In the genomic region with DNA sequence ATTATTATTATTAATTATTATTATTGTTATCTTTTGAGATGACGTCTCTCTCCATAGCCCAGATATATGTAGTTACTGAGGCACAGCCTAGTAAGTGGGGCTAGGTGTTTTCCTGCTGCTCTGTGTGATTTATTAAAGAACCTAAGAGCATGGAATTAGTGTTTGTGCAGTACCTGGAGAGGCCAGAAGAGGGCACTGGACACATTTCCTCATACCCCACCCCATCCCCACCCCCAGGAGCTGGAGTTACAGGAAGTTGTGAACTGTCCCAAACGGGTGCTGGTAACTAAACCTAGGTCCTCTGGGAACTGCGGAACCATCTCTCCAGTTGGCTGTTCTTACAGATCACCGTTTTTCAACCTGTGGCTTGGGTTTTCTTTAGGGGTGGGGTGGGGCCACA, we compare ENCODE assay signal across 8 mouse cellular contexts.
DNase-seq lines count a peak whose midpoint lies in the region; ATAC-seq and TF ChIP-seq lines count a peak whose summit lies in the region.
"Had no signal": no experiment of that assay in that cellular context is flagged by ENCODE, and none has a peak within 500 bp of the region (broad histone marks: within the 10 kb centered on the region; RNA-seq: fewer than 3 reads in every experiment).

No protein-coding gene starts in this region.

- peaks cover 6% of the 10 kb centered on the region for H3K4me1 ChIP-seq in liver, embryonic 11.5 days (replicated peaks; ENCODE audit: control insufficient read depth, insufficient read depth, low read length)
- H3K4me1 ChIP-seq in embryonic facial prominence, embryonic 10.5 days, result peaks cover 16% of the 10 kb centered on the region
- no peaks in the 10 kb centered on the region for H3K4me1 ChIP-seq in stomach, postnatal 0 days (replicated peaks; ENCODE audit: control insufficient read depth, insufficient read depth)

- H3K4me3 ChIP-seq in liver, embryonic 11.5 days (ENCODE audit: low read depth, low read length), result no peak overlapping the region
- H3K4me3 ChIP-seq in embryonic facial prominence, embryonic 10.5 days, result no peak overlapping the region
- H3K4me3 ChIP-seq in stomach, postnatal 0 days (ENCODE audit: low read depth, low read length), result no peak overlapping the region
- H3K4me3 ChIP-seq: lung, embryonic 15.5 days had no signal

- intact Hi-C loops in gastrocnemius, postnatal 14 days (cut with DNase I; ENCODE audit: low total_unique reads), result no loop called here

- no peak overlapping the region for H3K4me2 ChIP-seq in liver, embryonic 11.5 days
- no peak overlapping the region for H3K4me2 ChIP-seq in stomach, postnatal 0 days (replicated peaks; ENCODE audit: low read depth)
- H3K4me2 ChIP-seq: lung, embryonic 15.5 days had no signal

- CTCF ChIA-PET in Patski (lab: Charles Lee), result no interaction called here

- in situ Hi-C loops in Patski (cut with MboI; ENCODE audit: low pct_unique_long_range_greater_than_20kb), result no loop called here

- H3K9ac ChIP-seq in liver, embryonic 11.5 days (ENCODE audit: low read depth, low read length), result no peak overlapping the region
- no peak overlapping the region for H3K9ac ChIP-seq in stomach, postnatal 0 days (ENCODE audit: low read length)
- H3K9ac ChIP-seq: lung, embryonic 15.5 days had no signal

- no peak overlapping the region for H3K27ac ChIP-seq in liver, embryonic 11.5 days (ENCODE audit: low read depth, low read length)
- no peak overlapping the region for H3K27ac ChIP-seq in embryonic facial prominence, embryonic 10.5 days (replicated peaks)
- no peak overlapping the region for H3K27ac ChIP-seq in stomach, postnatal 0 days (replicated peaks)
- H3K27ac ChIP-seq: lung, embryonic 15.5 days had no signal

- peaks cover 2% of the 10 kb centered on the region; the same call in 1 of the 2 replicates for H3K27me3 ChIP-seq in liver, embryonic 11.5 days (replicated peaks; ENCODE audit: control insufficient read depth, insufficient read depth, low read length)
- H3K27me3 ChIP-seq in Patski, result no peaks in the 10 kb centered on the region
- H3K27me3 ChIP-seq in embryonic facial prominence, embryonic 10.5 days (replicated peaks; ENCODE audit: low read depth, poor library complexity, severe bottlenecking), result no peaks in the 10 kb centered on the region
- no peaks in the 10 kb centered on the region for H3K27me3 ChIP-seq in stomach, postnatal 0 days (ENCODE audit: control insufficient read depth, insufficient read depth, low read length)
- H3K27me3 ChIP-seq: lung, embryonic 15.5 days had no signal

- DNase-seq in liver, result peak; percentile 28
- DNase-seq in liver, embryonic 11.5 days (ENCODE audit: low spot score), result no peak
- no peak for DNase-seq in Patski (ENCODE audit: low read depth, low spot score)
- DNase-seq in embryonic facial prominence, embryonic 10.5 days (ENCODE audit: low spot score), result peak; percentile 46
- peak; percentile 45 for DNase-seq in stomach, postnatal 0 days (ENCODE audit: low spot score)
- DNase-seq in gastrocnemius, postnatal 14 days, result no peak

- no peak for ATAC-seq in liver, embryonic 11.5 days (replicated peaks; ENCODE audit: low FRiP score)
- no peak for ATAC-seq in Patski
- ATAC-seq in stomach, postnatal 0 days (ENCODE audit: low FRiP score, low TSS enrichment), result no peak
- ATAC-seq in erythroblast, adult 5-6 weeks (replicated peaks; ENCODE audit: low FRiP score, poor library complexity, severe bottlenecking), result no peak

- POLR2A ChIA-PET in Patski (lab: Charles Lee), result no interaction called here

- no peak for TF ChIP-seq EP300 in stomach, postnatal 0 days (optimal IDR thresholded peaks at IDR 0.05)

- H3K9me3 ChIP-seq in liver, embryonic 11.5 days (ENCODE audit: control insufficient read depth, low read length), result no peaks in the 10 kb centered on the region
- H3K9me3 ChIP-seq in embryonic facial prominence, embryonic 10.5 days, result no peaks in the 10 kb centered on the region
- no peaks in the 10 kb centered on the region for H3K9me3 ChIP-seq in stomach, postnatal 0 days (ENCODE audit: control insufficient read depth, low read length)
- H3K9me3 ChIP-seq: lung, embryonic 15.5 days had no signal

- WGBS in liver, embryonic 11.5 days, result 65% methylated on average over 4 of the region's 4 CpGs
- 78% methylated on average over 4 of the region's 4 CpGs for WGBS in embryonic facial prominence, embryonic 10.5 days
- WGBS in stomach, postnatal 0 days, result 72% methylated on average over 4 of the region's 4 CpGs

- H3K36me3 ChIP-seq in liver, embryonic 11.5 days (ENCODE audit: control insufficient read depth, insufficient read depth, low read length), result no peaks in the 10 kb centered on the region
- H3K36me3 ChIP-seq in embryonic facial prominence, embryonic 10.5 days (replicated peaks), result no peaks in the 10 kb centered on the region
- H3K36me3 ChIP-seq in stomach, postnatal 0 days (ENCODE audit: control insufficient read depth, insufficient read depth, low read length), result no peaks in the 10 kb centered on the region
- H3K36me3 ChIP-seq: lung, embryonic 15.5 days had no signal

- TF ChIP-seq CTCF in Patski (IDR thresholded peaks at IDR 0.05), result peak; percentile 49
- TF ChIP-seq CTCF in stomach, postnatal 0 days (IDR thresholded peaks at IDR 0.05; ENCODE audit: low read depth), result peak; percentile 58

Comparison
In these comparisons a context has a peak if more than half of its experiments do, and no peak if none do; other contexts are left out.
1. DNase-seq: peak in liver (single experiment), embryonic facial prominence, embryonic 10.5 days (single experiment) and stomach, postnatal 0 days (single experiment); none in liver, embryonic 11.5 days (single experiment), Patski (single experiment) and gastrocnemius, postnatal 14 days (single experiment).